In the genomic region with DNA sequence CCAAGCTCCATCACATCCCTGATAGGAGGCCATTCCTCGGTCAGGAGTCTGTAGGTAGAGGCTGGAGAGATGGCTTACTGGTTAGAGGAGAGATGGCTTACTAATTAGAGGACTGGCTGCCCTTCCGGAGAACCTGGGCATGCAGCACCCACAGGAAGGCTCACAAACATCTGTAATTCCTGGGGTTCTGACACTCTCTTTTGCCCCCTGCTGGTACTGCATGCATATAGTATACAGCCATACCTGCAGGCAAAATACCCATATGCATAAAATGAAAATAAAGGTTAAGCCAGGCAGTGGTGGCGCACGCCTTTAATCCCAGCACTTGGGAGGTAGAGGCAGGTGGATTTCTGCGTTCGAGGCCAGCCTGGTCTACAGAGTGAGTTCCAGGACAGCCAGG, we compare ENCODE assay signal across 10 mouse cellular contexts. TPM values are rescaled to one million over a fixed set of nuclear protein-coding genes. Genes with fewer than 3 reads are reported as not detected.
DNase-seq lines count a peak whose midpoint lies in the region; TF ChIP-seq lines count a peak whose summit lies in the region.
"Had no signal": no experiment of that assay in that cellular context is flagged by ENCODE, and none has a peak within 500 bp of the region (broad histone marks: within the 10 kb centered on the region; RNA-seq: fewer than 3 reads in every experiment).

No protein-coding gene starts in this region.

- H3K4me3 ChIP-seq in layer of hippocampus, adult 2 months, result no peak overlapping the region
- H3K4me3 ChIP-seq: heart, embryonic 15.5 days; intestine, embryonic 15.5 days had no signal

- no peak for DNase-seq in layer of hippocampus, adult 2 months (ENCODE audit: low spot score in 2 of 2)
- DNase-seq in layer of hippocampus, adult 18-20 months (ENCODE audit: low spot score in 2 of 2), result no peak
- peak; percentile 42 for DNase-seq in 416B (ENCODE audit: low read depth)
- peak; percentile 37 to 45 for DNase-seq in B cell, adult 2 months
- peak; percentile 21 for DNase-seq in lung, postnatal 25 days (ENCODE audit: low spot score)
- no peak for DNase-seq in natural killer cell, adult 2 months (ENCODE audit: low spot score in 2 of 2)
- no peak for DNase-seq in gastrocnemius, adult 18-20 months (ENCODE audit: low spot score)
- DNase-seq in adrenal gland, postnatal 10 days, result no peak

- TF ChIP-seq CTCF in layer of hippocampus, adult 2 months (conservative IDR thresholded peaks at IDR 0.05), result peak; percentile 54

- no peak overlapping the region for H3K27ac ChIP-seq in layer of hippocampus, adult 2 months
- H3K27ac ChIP-seq: heart, embryonic 15.5 days; intestine, embryonic 15.5 days had no signal

RNA-seq across cellular contexts. Expression of a gene that starts 3.6 kb away (rescaled TPM):
- total RNA-seq in layer of hippocampus, adult 2 months (2021), result 10 to 100 TPM; 44.7 to 46.5 TPM
- 10 to 100 TPM; 46.1 to 48.0 TPM for total RNA-seq in layer of hippocampus, adult 18-20 months (2021)
- total RNA-seq in gastrocnemius, adult 18-20 months (2021), result 10 to 100 TPM; 25.5 to 31.9 TPM
- 1 to 10 TPM; 1.1 to 3.1 TPM for total RNA-seq in adrenal gland, postnatal 10 days (2021)

RNA-seq across cellular contexts. Expression of a gene that starts 8.9 kb away (rescaled TPM):
- total RNA-seq in layer of hippocampus, adult 2 months (2021), result 1 to 10 TPM; 6.6 to 9.0 TPM
- total RNA-seq in layer of hippocampus, adult 18-20 months (2021), result 1 to 10 TPM; 5.0 to 5.9 TPM
- 1 to 10 TPM; 2.5 to 2.6 TPM for total RNA-seq in gastrocnemius, adult 18-20 months (2021)
- total RNA-seq in adrenal gland, postnatal 10 days (2021), result 10 to 100 TPM; 20.8 to 22.1 TPM

RNA-seq across cellular contexts. Expression of a gene that starts 44.3 kb away (rescaled TPM):
- not detected for total RNA-seq in layer of hippocampus, adult 2 months (2021)
- under 1 TPM in 1 of 2 experiments, not detected in 1; 0.10 TPM for total RNA-seq in layer of hippocampus, adult 18-20 months (2021)
- total RNA-seq in gastrocnemius, adult 18-20 months (2021), result 10 to 100 TPM in 1 of 2 experiments, 1 to 10 TPM in 1; 5.4 to 12.7 TPM
- total RNA-seq in adrenal gland, postnatal 10 days (2021), result 10 to 100 TPM; 13.7 to 17.4 TPM

Comparison
In these comparisons a context has a peak if more than half of its experiments do, and no peak if none do; other contexts are left out.
1. DNase-seq: peak in 416B (single experiment), B cell, adult 2 months (2 of 2) and lung, postnatal 25 days (single experiment); none in layer of hippocampus, adult 2 months (0 of 2), layer of hippocampus, adult 18-20 months (0 of 2), natural killer cell, adult 2 months (0 of 2), gastrocnemius, adult 18-20 months (single experiment) and adrenal gland, postnatal 10 days (single experiment).
2. RNA of a gene that starts 3.6 kb away (total RNA-seq): 46.1 to 48.0 TPM in layer of hippocampus, adult 18-20 months, 44.7 to 46.5 TPM in layer of hippocampus, adult 2 months and 25.5 to 31.9 TPM in gastrocnemius, adult 18-20 months; 1.1 to 3.1 TPM in adrenal gland, postnatal 10 days; every median in the first group is over 4 times any median in the second.
3. RNA of a gene that starts 44.3 kb away (total RNA-seq): 13.7 to 17.4 TPM in adrenal gland, postnatal 10 days and 5.4 to 12.7 TPM in gastrocnemius, adult 18-20 months; 0.10 TPM in layer of hippocampus, adult 18-20 months and not detected in layer of hippocampus, adult 2 months; every median in the first group is over 4 times any median in the second.